Mouse (Mus musculus) lung, postnatal 14 days (tissue): ENCODE measurements around the gene Smarcd2.
"Not testable (repeated sequence)": the region's sequence is repeated elsewhere in the genome, so short reads cannot be mapped to it uniquely, and the experiment has no call there.

Source experiments
- DNase-seq: peaks from one replicate; pipeline ENCODE4 v3.0.0; 2021

Gene Smarcd2

GRCm38 (mm10) chr11:106274971-106275411 is 2.2 kb upstream of the Smarcd2 start:
- DNase-seq = peak; percentile 74

GRCm38 (mm10) chr11:106274374-106274773 is 1.6 kb upstream of the Smarcd2 start:
- DNase-seq = no peak

GRCm38 (mm10) chr11:106273811-106274210 is 1.0 kb upstream of the Smarcd2 start:
- DNase-seq = no peak

GRCm38 (mm10) chr11:106273311-106273684 is 526 bp upstream of the Smarcd2 start:
- DNase-seq = no peak

DNA sequence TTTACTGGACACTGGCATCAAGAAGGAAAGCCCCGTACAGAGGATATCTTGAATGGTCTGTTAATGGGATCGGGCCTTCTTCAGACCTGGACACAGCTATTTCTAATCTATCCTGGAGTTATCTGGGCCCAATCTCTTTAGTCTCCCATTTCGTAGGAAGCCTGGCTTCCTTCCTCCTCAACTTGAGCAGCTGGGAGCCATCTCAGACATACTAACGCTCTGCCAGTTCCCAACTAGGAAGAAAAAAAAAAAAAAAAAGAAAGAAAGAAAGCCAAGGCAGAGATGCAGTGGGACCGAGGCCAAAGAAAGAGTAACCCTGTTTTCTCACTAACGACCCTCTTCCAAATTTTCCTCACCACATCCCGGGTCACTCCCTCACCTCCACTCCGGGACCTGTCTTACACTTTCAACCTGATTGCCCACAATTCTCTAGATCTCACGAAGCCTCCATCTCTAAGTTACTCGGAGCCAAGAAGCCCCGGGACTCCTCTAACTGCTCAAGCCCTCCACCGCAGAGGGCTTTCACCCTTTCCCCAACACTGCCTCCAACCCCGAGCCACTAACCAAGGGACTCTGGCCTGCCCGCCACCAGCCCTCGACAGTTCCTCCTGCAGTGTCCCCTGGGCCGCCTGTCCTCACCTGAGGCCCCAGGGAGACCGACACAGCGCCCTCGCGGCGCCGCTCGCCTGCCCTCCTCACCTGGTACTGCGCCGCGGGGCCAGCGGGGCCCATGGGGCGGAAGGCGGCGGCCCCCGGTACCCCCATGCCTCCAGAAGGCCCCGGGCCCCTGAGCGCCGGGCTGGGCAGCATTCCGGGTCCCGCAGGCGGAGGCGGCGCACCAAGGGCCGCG is 753 bp downstream of the Smarcd2 start:
- peak; percentile 46 for DNase-seq

DNA sequence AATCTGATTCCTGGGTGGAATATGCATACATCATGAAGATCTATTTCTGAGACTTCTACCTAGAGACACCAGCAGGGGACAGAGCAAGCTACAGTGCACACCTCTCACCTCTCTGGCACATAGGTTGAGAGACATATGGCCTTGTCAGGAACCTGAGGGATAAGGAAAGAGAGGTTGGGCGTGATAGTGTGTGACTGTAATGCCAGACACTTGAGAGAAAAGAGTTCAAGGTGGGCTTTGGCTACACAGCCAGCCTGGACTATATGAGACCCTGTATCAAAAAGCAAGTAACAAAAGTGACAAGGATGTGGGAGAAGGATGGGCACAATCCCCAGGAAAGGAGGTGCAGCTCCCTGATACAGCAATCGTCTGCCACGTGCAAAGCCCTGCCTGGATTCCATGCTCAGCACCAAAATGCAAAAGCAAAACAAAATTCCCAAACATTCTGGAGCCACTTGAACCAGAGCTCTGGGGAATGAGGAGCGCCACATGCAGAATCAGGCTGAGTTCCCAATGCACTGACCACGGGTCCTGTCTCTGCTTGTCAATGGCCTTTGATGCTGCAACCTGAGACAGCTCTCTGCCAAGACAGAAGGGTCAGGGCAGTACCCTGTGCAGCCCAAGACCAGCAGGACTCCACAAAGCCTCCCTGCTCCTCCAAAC is 1.5 kb downstream of the Smarcd2 start:
- no peak for DNase-seq

GRCm38 (mm10) chr11:106269060-106269431 is 3.7 kb downstream of the Smarcd2 start:
- peak; percentile 30 for DNase-seq

- DNase-seq = peak; percentile 80
Measured at GRCm38 (mm10) chr11:106268326-106269059, 4.3 kb downstream of the Smarcd2 start.

GRCm38 (mm10) chr11:106267871-106268270 is 4.9 kb downstream of the Smarcd2 start:
- DNase-seq = no peak

DNA sequence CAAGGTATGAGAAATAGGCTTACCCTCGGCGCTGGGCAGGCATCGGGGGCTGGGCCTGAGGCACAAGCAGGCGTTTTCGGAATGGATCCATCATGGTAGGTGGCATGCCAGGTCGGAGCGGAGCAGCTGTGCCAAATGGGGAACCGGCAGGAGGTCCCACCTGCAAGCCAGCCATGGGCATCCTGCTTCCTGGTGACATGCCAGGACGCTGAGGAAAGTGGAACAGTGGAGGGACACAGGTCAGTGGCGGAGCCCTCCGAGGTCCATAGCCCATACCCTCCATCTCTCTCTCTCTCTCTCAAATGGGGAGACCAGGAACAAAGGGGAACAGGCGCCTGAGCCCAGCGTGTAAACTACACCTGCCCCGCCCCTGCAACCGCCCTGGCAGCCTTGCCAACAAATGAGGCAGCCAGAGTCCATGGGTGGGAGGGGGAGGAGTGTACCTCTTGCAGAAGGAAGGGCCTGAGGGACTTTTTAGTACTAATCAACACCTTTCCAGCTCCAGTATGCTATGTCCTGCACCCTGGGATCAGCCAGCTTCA is 5.4 kb downstream of the Smarcd2 start:
- DNase-seq = peak; percentile 57

DNA sequence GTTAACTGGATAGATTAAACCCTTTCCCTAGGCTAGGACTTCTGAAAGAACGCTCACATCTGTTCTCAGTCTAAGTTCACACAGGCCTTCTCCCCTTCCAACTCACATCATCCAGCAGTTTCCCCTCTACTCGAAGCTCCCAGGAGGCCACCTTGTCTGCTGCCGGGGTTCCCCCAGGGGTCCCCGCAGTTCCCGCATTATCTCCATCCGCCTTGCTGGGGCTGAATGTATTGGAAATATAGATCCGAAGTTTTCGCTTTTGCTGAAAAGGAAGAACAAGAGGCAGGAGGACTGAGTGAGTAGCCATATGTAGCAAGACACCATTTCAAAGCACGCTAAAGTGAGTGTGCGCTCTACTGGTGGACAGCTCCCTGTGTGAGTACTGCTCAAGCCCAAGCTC is 6.3 kb downstream of the Smarcd2 start:
- DNase-seq = no peak

DNA sequence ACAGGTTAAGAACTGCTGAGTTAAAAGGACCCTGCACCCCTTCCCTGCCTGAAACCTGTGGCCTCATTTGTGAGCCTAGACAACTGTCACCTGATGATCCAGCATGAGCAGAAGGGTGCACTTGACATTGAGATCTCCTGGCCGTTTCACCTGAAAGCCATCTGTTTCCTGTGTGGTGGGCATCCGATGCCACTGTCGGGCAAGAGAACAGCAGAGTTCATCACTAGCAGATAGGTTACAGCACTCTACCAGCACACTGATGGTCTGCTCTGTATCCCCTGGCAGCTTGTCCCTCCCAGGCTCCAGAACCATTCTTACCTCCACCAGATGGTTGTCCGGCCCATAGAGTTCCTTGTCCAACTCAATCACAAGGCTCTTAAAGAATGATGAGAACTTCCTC is 7.2 kb downstream of the Smarcd2 start:
- DNase-seq = no peak

DNA sequence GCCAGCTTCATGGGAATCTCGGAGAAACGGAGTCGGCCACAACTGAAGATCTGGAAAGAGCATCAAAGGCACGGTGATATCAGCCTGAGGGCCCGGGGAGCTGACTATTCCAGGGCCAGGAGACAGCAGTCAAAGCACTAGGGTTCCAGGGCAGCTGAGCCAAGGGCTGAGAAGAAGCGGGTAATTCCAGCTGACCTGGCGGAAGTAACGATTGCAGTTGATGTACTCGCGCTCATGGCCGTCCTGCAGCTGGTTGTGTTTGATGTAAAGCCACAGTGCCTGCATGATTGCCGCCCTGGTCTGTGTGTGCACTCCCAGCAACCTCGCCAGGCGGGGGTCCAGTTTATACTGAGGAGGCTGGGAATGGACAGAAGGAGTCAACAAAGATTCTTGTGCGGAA is 7.8 kb downstream of the Smarcd2 start:
- no peak for DNase-seq

DNA sequence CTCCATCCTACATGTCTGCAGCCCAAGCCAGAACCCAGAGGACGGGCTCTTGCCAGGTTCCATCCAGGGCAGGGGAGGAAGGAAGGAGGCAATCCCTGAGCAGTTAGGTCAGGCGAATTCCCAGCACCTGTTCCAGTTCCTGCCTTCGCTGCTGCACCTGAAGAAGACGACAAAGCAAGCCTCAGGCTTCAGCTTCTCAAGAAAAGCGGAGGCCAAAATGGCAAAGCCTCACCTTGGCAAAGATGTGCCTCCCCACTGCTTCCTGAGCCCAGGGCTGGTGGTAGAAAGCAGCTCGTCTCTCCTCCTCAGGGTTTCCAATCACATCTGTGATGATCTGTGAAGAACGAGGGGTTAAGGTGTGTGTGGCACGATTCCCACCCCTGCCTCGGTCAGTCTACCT is 8.8 kb downstream of the Smarcd2 start:
- no peak for DNase-seq

- no peak for DNase-seq
Measured at GRCm38 (mm10) chr11:106260826-106261450, 11.8 kb downstream of the Smarcd2 start.

DNA sequence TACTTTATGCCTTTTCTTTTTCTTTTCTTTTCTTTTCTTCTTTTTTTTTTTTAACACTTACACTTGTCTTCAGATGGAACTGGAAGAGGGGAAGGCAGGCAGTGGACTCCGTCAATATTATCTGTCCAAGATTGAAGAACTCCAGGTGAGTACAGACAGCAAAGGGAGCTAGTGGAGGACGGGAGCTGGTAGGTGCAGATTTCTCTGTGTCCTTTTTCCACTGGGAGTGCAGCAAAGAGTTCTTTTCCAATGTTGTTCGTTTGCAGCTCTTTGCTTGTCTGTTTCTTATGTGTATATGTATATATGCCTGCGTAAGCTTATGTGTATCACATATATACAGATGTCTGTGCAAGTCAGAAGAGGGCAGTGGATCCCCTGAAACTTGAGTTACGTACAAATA is 16.0 kb downstream of the Smarcd2 start:
- DNase-seq = peak; percentile 58

DNA sequence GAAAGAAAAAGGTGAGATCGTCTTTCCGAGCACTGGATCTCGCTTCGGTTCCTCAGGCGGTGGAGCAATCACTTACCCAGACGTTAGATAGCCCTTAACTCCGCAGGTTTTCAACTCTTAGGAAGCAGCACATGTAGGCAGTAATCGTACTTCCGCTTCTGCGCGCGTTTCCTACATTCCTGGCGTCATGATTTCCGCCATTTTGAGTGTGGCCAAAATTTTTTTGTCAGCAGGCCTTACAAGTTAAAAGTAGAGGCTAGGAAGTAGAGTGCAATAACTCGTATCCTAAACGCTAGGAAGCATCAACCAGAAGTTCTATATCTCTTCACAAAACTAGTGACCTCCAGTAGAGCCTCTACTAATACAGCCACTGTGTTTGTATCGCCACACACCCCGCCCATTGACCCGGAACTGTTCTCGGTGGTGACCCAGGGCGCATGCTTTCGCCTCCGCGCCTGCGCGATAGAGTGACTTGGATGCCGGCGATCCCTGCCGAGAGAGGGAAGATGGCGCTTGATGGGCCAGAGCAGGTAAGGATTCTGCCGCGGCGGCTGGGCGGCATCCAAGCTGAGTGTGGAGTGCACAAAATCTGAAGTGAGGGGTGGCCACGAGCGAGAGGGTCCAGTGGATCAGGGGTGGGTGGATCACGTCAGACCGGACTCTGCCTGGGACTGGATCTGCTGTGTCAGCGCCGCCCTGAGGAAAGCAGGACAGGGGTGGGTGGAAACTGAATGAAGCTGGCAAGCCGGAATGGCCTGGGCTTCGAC is 16.9 kb downstream of the Smarcd2 start, which contains the start of the genes Ftsj3 and Psmc5:
Gene Ftsj3, minus strand, starts transcription at position 395 of the 767 bp plus-strand sequence.
Gene Psmc5, plus strand, starts transcription at position 470 of the 767 bp plus-strand sequence.
- DNase-seq = peak; percentile 100

DNA sequence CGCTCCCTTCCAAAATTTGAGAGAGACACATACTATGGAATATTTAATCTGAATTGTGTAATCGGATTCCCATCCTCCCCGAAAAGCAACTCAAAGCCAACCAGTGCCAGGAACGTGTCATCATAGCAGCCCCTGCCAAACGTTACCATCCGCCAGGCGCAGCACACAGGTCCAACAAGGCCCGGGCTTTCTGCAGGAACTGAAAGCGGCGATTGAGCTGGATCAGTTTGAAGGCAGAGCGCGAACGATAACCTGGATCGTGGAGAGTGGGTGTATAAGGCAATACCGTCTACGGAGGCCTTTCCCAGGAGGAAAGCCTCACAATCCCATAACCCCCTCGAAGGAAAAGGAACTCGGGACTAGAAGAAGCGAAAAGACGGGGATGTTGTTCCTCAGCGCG is 17.6 kb downstream of the Smarcd2 start:
- DNase-seq = no peak

DNA sequence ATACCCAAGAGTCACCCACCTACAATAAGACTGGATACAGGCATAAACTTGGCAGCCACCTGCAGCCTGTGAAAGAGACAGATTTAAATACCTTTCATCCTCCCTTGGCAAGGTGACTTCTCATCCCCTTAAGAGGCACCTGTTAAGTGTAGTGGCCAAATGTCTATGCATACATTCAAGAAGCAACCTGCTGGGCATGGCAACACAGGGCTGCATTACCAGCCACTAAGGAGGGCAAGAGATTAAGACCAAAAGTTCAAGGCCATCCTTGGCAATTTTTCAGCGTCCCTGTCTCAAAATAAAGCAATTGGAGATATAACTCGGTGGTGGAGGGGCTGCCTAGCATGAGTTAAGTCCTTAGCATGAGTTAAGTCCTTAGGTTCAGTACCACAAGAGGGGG is 18.0 kb downstream of the Smarcd2 start:
- no peak for DNase-seq

DNA sequence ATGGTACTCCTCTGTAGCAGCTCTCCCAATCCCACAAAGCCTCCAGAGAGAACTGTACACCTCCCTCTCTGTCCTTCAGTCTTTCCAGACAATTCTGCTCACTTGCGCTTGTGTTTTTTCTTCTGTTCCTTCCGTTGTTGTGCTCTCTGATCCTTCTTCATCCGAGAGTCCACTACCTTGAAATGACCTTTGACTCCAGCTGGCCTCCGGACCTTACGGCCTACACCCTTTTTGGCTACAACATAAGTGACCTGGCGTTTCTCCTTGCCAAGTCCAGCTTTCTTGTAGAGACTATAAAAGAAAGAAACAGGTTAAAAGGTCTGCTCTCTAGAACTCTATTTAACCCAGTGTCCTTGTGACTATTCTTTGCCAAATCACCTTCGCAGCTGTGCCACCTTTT is 23.4 kb downstream of the Smarcd2 start:
- no peak for DNase-seq

- DNase-seq = no peak
Measured at GRCm38 (mm10) chr11:106246834-106247233, 25.9 kb downstream of the Smarcd2 start.

DNA sequence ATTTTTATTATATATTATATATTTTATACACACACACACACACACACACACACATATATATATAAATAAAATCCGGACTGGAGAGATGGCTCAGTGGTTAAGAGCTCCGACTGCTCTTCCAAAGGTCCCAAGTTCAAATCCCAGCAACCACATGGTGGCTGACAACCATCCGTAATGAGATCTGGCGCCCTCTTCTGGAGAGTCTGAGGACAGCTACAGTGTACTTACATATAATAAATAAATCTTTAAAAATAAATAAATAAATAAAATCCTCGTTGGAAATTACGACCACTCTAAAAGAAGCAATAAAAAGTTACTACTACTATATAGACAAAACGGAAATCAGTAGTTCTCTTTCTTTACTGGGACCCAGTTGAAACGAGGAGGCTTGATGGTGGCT is 38.8 kb downstream of the Smarcd2 start:
- DNase-seq = not testable (repeated sequence)
